Mouse (Mus musculus) kidney, postnatal 0 days (tissue): Measurements from ENCODE around the gene Npm1. TPM values are rescaled to one million over a fixed set of nuclear protein-coding genes. Genes with fewer than 3 reads are reported as not detected.

Experiments
- ATAC-seq: fragments of 200-750 bp; cut with Nextera tagmentation; replicated peaks from 2 replicates; pipeline ENCODE4 v1.8.0; 2017; ENCODE audit warnings: low read depth, moderate number of reproducible peaks, moderate TSS enrichment, moderate library complexity; ENCODE audit not compliant: low FRiP score
- DNase-seq: peaks from one replicate; pipeline ENCODE4 v3.0.0-alpha.2; 2016; ENCODE audit warnings: low spot score
- H3K27ac ChIP-seq: fragments of 300-500 bp; sonication (generic); 2 replicates; pipeline ENCODE4 v1.5.1; 2014; ENCODE audit warnings: mild to moderate bottlenecking
- H3K27me3 ChIP-seq: fragments of 300-500 bp; sonication (generic); 2 replicates; pipeline ENCODE4 v1.6.1; 2014; ENCODE audit warnings: low read length, mixed read lengths; ENCODE audit not compliant: insufficient read depth
- H3K36me3 ChIP-seq: fragments of 300-500 bp; sonication (generic); 2 replicates; pipeline ENCODE4 v1.6.1; 2014; ENCODE audit warnings: low read length, mixed read lengths; ENCODE audit not compliant: insufficient read depth
- H3K4me1 ChIP-seq: fragments of 300-500 bp; sonication (generic); replicated peaks from 2 replicates; pipeline ENCODE4 v1.6.1; 2014; ENCODE audit warnings: antibody characterized with exemption, low read length, mixed read lengths; ENCODE audit not compliant: insufficient read depth
- H3K4me2 ChIP-seq: fragments of 300-500 bp; sonication (generic); 2 replicates; pipeline ENCODE4 v1.6.1; 2014; ENCODE audit warnings: mild to moderate bottlenecking, low read length, moderate library complexity, mixed read lengths
- H3K4me3 ChIP-seq: fragments of 300-500 bp; sonication (generic); replicated peaks from 2 replicates; pipeline ENCODE4 v1.5.1; 2014; ENCODE audit warnings: low read depth, low read length
- H3K9ac ChIP-seq: fragments of 300-500 bp; sonication (generic); 2 replicates; pipeline ENCODE4 v1.6.1; 2014; ENCODE audit warnings: low read depth, low read length
- H3K9me3 ChIP-seq: fragments of 300-500 bp; sonication (generic); replicated peaks from 2 replicates; pipeline ENCODE4 v1.6.1; 2016; ENCODE audit warnings: low read length, inconsistent platforms, mixed read lengths
- CTCF ChIP-seq: IDR thresholded peaks from 2 replicates; pipeline ENCODE4 v1.5.1; 2016; ENCODE audit warnings: antibody characterized with exemption, low read depth, mild to moderate bottlenecking, moderate library complexity
- WGBS: fragments of 180-500 bp; shearing (Covaris S2); extraction: QIAGEN DNeasy Blood & Tissue Kit; methylation state at CpG from one replicate; pipeline ENCODE4 v1.1.7; 2014; 5-methylcytosine and 5-hydroxymethylcytosine counted together
- polyA plus RNA-seq: library from polyadenylated mRNA; unstranded; fragments of >200 nt; fragmentation: Nextera tagmentation; extraction: Ambion mirVana; gene quantifications from 2 replicates; pipeline ENCODE4 v1.2.1, GENCODE M21; 2015

The Npm1 gene
- polyA plus RNA-seq, 1 experiment from 2014 or later: 905 TPM

DNA sequence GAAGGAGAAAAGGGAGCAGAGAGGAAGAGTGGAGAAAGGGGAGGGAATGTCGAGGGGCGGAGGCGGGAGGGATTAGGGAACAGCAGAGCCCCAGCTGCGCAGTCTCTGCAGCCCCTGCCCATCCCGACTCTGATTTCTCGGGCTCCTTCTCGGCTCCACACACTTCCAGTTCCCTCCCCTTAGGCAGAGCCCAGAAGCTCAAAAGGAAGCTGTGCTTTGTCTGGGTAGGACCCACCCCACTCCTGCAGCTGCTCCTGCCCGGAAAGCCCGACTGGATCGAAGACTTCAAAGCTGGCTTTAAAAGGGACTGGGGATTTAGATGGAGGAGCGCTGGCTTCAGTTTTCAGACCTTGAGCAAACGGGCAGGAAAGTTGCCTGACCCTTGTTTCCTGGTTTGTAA is 30.7 kb upstream of the Npm1 start:
- WGBS: 2% methylated on average over 12 of the region's 12 CpGs
- Histone ChIP-seq H3K9ac (no peak overlapping the region), H3K27me3 (peaks cover 51% of the 10 kb centered on the region), H3K27ac (no peak overlapping the region), H3K4me2 (0 out of 2 replicates have a peak overlapping the region, but pooled peaks have one; percentile 11), H3K9me3 (no peaks in the 10 kb centered on the region; the same call in 1 of the 2 replicates), H3K4me1 (no peaks in the 10 kb centered on the region), H3K4me3 (no peak overlapping the region), H3K36me3 (no peaks in the 10 kb centered on the region)
- no peak for DNase-seq
- no peak for ATAC-seq
- TF ChIP-seq CTCF: no peak

DNA sequence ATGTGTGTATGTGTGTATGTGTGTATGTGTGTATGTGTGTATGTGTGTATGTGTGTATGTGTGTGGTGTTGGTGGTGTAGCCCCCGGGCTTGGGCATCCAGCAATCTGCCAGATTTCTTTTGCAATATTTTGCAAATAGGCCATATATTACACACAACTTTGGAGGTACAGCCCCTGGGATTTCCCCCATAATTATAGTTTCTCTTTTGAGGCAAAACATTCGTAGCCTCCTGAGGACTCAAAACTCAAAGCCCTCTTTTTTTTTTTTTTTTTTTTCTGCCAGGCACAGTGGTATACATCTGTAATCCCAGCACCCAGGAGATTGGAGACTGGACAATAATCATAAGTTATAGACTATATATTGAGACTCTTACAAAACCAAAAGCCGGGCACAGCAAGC is 18.8 kb upstream of the Npm1 start:
- H3K36me3 ChIP-seq: no peaks in the 10 kb centered on the region
- no peak overlapping the region for H3K4me2 ChIP-seq
- no peak overlapping the region for H3K4me3 ChIP-seq
- WGBS: 88% methylated on average over 3 of the region's 3 CpGs
- ATAC-seq: no peak
- H3K27me3 ChIP-seq: peaks cover 9% of the 10 kb centered on the region; the same call in 1 of the 2 replicates
- H3K9ac ChIP-seq: no peak overlapping the region
- no peak overlapping the region for H3K27ac ChIP-seq
- DNase-seq: no peak
- H3K9me3 ChIP-seq: no peaks in the 10 kb centered on the region
- no peaks in the 10 kb centered on the region for H3K4me1 ChIP-seq
- TF ChIP-seq CTCF: no peak

DNA sequence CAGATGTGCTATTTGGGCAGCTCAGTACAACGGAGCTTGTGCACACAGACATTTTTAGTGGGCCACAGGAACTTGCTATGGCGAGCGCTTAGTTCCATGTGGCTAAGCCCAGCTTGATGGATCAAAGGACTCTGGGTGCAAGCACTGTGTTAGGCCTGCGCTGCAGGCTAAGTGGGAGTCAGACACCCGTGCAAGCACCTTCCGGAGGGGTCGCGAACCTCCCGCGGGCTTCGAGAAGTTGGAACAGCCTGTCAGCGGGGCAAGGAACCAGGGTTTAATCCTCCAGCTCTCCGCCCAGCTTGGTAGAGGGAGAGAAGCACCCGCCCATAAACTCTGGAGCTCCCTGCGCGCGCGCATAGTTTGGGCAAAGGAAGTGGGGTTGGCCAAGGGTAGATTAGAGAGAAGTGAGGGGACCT is 17.7 kb upstream of the Npm1 start:
- H3K4me1 ChIP-seq: no peaks in the 10 kb centered on the region
- 3% methylated on average over 18 of the region's 18 CpGs for WGBS
- H3K27ac ChIP-seq: no peak overlapping the region
- no peak for TF ChIP-seq CTCF
- H3K9me3 ChIP-seq: no peaks in the 10 kb centered on the region
- H3K9ac ChIP-seq: no peak overlapping the region
- peak overlapping the region; percentile 47 for H3K4me2 ChIP-seq
- H3K27me3 ChIP-seq: peaks cover 9% of the 10 kb centered on the region; the same call in 1 of the 2 replicates
- ATAC-seq (no peak; the same call in 1 of the 2 replicates), DNase-seq (peak; percentile 51)
- H3K36me3 ChIP-seq: no peaks in the 10 kb centered on the region
- no peak overlapping the region; the same call in 1 of the 2 replicates for H3K4me3 ChIP-seq

DNA sequence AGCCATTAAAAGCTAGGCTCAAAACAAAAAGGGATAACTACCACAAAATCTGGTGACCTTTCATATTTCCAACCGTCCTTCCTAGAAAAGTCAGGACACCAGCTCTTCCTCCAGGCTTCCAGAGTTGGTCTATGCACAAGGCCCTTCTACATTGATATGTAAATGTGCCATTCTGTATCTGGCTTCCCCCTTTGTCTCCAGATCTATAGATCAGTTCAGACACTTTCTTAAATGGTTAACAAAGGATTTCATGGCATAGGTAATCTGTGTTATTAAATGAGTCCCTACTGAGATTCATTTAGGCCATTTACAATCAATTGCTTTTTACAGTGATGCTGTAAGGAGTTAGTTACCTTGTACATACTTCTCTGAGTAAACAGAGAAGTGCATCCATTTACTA is 16.8 kb upstream of the Npm1 start:
- WGBS: 76% methylated on average over 1 of the region's 1 CpGs

DNA sequence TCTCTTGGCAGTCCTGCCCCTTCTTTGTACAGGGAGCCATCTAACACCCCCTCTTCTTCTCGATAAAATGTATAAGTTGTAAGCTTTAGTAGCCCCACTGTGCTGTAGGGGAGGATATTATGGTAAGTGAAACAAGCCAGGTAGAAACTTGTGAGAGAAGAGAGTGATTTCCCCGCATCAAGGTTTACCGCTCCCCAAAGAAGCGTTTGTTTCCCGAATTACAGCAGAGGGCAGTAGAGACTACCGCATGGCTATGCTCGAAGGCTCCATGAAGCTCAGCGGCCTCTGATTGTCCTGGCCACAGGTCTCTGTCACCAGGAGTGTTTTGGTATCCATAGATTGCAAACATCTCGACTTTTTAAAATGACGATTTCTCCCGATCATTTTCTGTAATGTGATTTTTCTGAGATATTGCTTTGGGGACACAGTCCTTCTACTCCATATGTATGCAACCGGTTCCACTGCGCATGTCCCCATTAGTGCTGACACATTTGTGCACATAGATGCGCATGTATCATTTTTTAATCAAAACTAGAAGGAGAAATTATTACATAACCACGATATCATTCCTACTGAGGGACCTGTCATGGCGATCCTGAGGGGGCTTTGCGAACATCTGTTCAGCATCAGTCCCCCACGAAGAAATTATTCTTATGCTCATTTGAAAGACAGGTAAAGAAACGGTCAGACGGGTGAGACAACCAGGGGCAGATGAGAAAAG is 13.7 kb upstream of the Npm1 start:
- WGBS: 34% methylated on average over 20 of the region's 20 CpGs
- Histone ChIP-seq H3K27me3 (peaks cover 9% of the 10 kb centered on the region; the same call in 1 of the 2 replicates), H3K4me2 (no peak overlapping the region), H3K4me1 (no peaks in the 10 kb centered on the region), H3K9ac (no peak overlapping the region), H3K4me3 (no peak overlapping the region), H3K9me3 (no peaks in the 10 kb centered on the region), H3K36me3 (no peaks in the 10 kb centered on the region), H3K27ac (no peak overlapping the region)
- peak; percentile 89 for DNase-seq
- peak; percentile 91 for TF ChIP-seq CTCF
- 0 out of 2 replicates have a peak, but pooled peaks have one; percentile 36 for ATAC-seq

More for the DNA sequence above, 16.8 kb upstream of the Npm1 start:
- ATAC-seq (no peak), DNase-seq (no peak)
- TF ChIP-seq CTCF: no peak
- Histone ChIP-seq H3K36me3 (no peaks in the 10 kb centered on the region), H3K27ac (no peak overlapping the region), H3K9me3 (no peaks in the 10 kb centered on the region), H3K4me2 (no peak overlapping the region), H3K4me3 (no peak overlapping the region), H3K9ac (no peak overlapping the region), H3K4me1 (no peaks in the 10 kb centered on the region), H3K27me3 (peaks cover 9% of the 10 kb centered on the region; the same call in 1 of the 2 replicates)

DNA sequence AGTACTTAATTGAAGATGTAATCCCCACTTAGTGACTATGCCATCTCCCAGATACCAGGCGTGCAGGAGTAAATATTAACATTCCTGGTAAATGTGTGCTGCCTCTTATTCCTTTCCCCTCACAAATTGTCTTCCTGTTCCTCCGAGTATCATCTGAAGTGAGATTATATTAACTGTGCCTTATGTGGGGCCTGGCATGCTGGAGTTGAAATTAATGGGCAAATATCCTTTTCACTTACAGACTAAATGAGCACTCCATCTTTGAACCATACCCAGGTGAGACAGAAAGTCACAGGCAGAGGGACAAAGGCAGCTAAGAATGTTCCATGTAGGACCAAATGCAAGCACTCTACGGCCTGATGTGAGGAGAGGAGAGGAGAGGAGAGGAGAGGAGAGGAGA is 12.8 kb upstream of the Npm1 start:
- TF ChIP-seq CTCF: no peak
- Histone ChIP-seq H3K9ac (no peak overlapping the region), H3K4me3 (no peak overlapping the region), H3K4me2 (no peak overlapping the region), H3K27ac (no peak overlapping the region), H3K9me3 (no peaks in the 10 kb centered on the region), H3K4me1 (no peaks in the 10 kb centered on the region), H3K27me3 (peaks cover 9% of the 10 kb centered on the region; the same call in 1 of the 2 replicates), H3K36me3 (no peaks in the 10 kb centered on the region)
- no peak for ATAC-seq
- no peak for DNase-seq
- 71% methylated on average over 3 of the region's 3 CpGs for WGBS
